Mouse (Mus musculus): ENCODE measurements at regions not wholly inside any gene's neighbourhood (a gene's known extent, or its start where the extent isn't known, plus 50 kb on each side); places are given as distances from the start of the nearest gene placed in this dataset.

DNA sequence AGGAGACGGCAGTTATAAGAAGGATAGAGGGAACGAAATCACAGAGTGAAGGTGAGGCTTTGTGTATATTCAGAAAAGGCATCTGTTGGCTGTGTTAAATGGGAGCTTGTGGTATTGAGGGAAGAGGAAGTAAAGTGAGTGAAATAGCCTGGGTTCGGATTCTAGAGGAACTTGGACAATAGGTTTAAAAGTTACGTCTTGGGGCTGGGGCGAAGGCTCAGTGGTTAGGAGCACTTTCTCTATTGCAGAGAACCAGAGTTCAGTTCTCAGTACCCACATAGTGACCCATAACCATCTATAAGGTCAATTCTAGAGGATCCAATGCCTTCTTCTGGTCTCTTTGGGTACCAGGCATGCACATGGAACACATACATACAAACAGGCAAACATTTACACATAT lies 317.6 kb upstream of the Ubash3b start:
- H3K4me2 ChIP-seq: no peak overlapping the region
- no peaks in the 10 kb centered on the region for H3K27me3 ChIP-seq (replicated peaks)
- H3K9ac ChIP-seq: no peak overlapping the region
- WGBS: 87% methylated on average over 5 of the region's 5 CpGs
- H3K9me3 ChIP-seq (replicated peaks): no peaks in the 10 kb centered on the region
- peaks cover 8% of the 10 kb centered on the region; the same call in 1 of the 2 replicates for H3K4me1 ChIP-seq (replicated peaks)
- H3K27ac ChIP-seq (ENCODE audit: poor library complexity, severe bottlenecking): no peak overlapping the region
- H3K36me3 ChIP-seq: no peaks in the 10 kb centered on the region
- no peak for ATAC-seq (ENCODE audit: insufficient number of reproducible peaks, low FRiP score)
- no peak overlapping the region for H3K4me3 ChIP-seq

DNA sequence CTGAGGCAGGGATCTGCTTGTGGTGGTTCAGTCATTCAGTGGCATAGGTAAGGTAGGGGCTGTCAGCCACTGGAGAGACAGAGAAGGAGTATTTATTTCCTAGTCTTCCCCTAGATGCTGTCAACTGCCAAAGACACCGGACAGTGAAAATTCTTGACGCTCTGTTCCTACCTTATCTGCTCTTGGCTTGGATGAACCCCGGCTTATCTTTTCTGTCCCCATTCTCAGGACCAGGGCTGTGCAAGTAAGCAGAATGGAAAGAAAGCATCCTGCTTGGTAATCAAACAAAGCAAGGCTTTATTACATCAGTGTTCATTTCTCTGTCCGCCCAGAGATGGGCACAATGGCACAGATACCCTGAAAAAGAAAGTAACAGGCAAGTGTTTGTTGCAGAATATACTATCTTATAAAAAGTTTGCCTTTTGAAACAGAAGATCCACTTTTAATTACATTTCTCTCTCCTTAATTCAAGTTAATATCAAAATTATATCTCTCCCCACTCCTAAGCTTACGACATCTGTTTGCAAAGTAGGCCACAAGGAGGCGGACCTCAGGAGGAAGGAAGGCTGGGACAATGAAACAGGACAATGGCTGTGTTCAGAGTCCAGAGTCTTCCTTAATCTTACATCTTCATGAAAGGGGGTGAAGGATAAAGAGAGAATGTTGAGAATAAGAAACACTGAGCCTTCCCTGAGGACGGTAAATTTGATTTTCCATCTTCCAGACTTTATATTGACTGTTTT lies 316.8 kb upstream of the Ubash3b start:
- no peaks in the 10 kb centered on the region for H3K36me3 ChIP-seq
- no peak overlapping the region for H3K27ac ChIP-seq (ENCODE audit: poor library complexity, severe bottlenecking)
- H3K4me2 ChIP-seq: no peak overlapping the region
- H3K4me1 ChIP-seq (replicated peaks): peaks cover 8% of the 10 kb centered on the region; the same call in 1 of the 2 replicates
- H3K9me3 ChIP-seq (replicated peaks): no peaks in the 10 kb centered on the region
- no peak overlapping the region for H3K4me3 ChIP-seq
- ATAC-seq (ENCODE audit: insufficient number of reproducible peaks, low FRiP score): no peak
- WGBS: 57% methylated on average over 7 of the region's 7 CpGs
- H3K9ac ChIP-seq: no peak overlapping the region
- H3K27me3 ChIP-seq (replicated peaks): no peaks in the 10 kb centered on the region

DNA sequence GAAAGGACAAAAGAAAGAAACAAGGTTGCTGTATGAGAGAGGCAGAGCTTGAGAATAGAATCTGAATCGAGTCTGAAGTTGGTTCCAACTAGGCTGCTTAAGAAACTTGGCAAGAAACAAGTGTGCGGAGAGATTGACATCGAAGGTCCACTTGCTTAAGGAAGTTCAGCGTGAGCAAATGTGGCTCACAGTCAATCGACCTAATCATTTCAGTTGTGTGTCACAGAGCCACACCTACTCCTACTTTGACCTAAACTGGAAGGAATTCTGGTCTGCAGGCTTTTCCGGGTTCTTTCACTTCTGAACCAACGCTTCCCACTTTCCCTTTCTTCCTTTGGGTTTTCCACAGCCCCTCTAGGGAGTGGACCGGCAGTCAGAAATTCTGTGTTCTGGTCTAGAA lies 313.8 kb upstream of the Ubash3b start:
- ATAC-seq (ENCODE audit: insufficient number of reproducible peaks, low FRiP score): no peak
- Histone ChIP-seq H3K4me1 (replicated peaks) (peaks cover 11% of the 10 kb centered on the region), H3K27me3 (replicated peaks) (no peaks in the 10 kb centered on the region), H3K9ac (no peak overlapping the region; the same call in 1 of the 2 replicates), H3K4me3 (peak overlapping the region; percentile 6; the same call in 1 of the 2 replicates), H3K27ac (ENCODE audit: poor library complexity, severe bottlenecking) (peak overlapping the region; percentile 76), H3K4me2 (peak overlapping the region; percentile 48; the same call in 1 of the 2 replicates), H3K9me3 (replicated peaks) (no peaks in the 10 kb centered on the region), H3K36me3 (no peaks in the 10 kb centered on the region)
- 54% methylated on average over 8 of the region's 8 CpGs for WGBS

DNA sequence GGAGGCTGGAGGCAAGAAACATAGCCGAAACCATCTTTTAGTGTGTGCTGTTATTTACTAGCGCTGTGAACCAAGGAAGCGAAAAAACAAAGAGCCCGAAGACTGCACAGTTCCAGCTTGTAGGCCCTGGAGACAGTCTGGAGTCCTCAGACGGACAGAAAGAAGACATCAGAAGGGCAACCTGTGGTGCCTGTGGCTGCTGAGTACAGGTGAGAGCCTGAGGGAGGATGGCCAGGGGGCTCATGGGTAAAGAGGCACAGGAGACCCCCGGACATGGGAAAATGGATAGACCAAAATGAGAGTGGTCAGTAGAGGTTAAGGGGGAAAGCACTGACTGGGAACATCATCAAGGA lies 313.4 kb upstream of the Ubash3b start:
- Histone ChIP-seq H3K4me1 (replicated peaks) (peaks cover 15% of the 10 kb centered on the region), H3K4me2 (peak overlapping the region; percentile 48; the same call in 1 of the 2 replicates), H3K9ac (peak overlapping the region; percentile 57; the same call in 1 of the 2 replicates), H3K27ac (ENCODE audit: poor library complexity, severe bottlenecking) (peak overlapping the region; percentile 76), H3K36me3 (no peaks in the 10 kb centered on the region), H3K4me3 (peak overlapping the region; percentile 6; the same call in 1 of the 2 replicates), H3K27me3 (replicated peaks) (no peaks in the 10 kb centered on the region), H3K9me3 (replicated peaks) (no peaks in the 10 kb centered on the region)
- WGBS: 67% methylated on average over 6 of the region's 6 CpGs
- peak; percentile 42; the same call in 1 of the 2 replicates for ATAC-seq (ENCODE audit: insufficient number of reproducible peaks, low FRiP score)

DNA sequence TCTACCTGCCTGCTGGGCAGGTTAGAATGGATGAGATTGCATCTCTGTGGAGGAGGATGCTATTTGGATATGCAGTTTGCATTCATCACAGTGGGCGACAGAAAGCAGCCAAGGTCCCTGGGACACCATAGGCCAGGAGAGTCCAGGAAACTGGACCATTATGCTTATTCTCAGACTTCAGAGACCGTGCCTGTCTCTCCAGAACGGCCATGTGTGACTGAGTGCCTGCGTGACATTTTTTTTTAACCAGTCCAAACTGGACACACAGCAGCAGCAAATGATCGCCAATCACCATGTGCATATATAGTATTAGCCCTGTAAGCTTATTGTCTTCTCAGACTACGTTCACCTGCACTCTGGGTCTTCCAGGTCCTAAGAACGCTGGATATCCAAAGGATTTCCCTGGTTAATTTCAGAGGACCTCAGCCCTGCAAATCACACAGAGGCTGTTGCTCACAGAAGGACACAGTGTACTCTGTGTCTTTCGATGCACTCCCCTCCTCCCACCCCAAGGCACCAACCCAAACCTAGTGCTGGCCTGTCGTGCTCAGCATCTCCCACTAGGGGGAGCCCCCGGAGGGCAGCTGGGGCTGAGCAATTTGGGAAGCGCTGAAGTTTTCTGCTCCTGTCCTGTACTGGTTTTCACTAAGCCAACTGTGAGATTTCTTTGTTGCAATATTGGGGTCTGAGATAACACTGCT lies 312.9 kb upstream of the Ubash3b start:
- H3K27ac ChIP-seq (ENCODE audit: poor library complexity, severe bottlenecking): peak overlapping the region; percentile 76
- WGBS: 45% methylated on average over 11 of the region's 11 CpGs
- peak; percentile 69; the same call in 1 of the 2 replicates for ATAC-seq (ENCODE audit: insufficient number of reproducible peaks, low FRiP score)
- H3K4me1 ChIP-seq (replicated peaks): peaks cover 13% of the 10 kb centered on the region
- H3K4me3 ChIP-seq: no peak overlapping the region
- H3K9ac ChIP-seq: no peak overlapping the region
- no peaks in the 10 kb centered on the region for H3K27me3 ChIP-seq (replicated peaks)
- H3K9me3 ChIP-seq (replicated peaks): no peaks in the 10 kb centered on the region
- H3K36me3 ChIP-seq: no peaks in the 10 kb centered on the region
- H3K4me2 ChIP-seq: peak overlapping the region; percentile 48; the same call in 1 of the 2 replicates

DNA sequence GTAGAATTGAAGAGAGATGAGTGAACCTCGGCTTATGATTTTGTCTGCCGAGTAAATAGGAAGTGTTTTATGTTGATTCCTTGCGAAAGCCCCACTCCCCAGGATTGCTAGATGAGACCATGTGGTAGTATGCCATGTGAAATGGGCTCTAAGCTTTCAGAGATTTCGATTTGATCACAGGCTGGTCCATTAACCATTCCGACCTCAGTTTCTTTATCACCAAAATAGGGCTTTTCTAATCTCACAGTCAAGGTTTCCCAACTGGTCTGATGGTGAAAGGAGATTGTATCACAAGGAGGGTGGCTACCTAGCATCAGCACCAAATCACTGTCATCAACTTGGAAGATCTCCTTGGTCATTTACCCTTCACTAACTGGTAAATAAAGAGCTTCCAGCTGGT lies 312.0 kb upstream of the Ubash3b start:
- Histone ChIP-seq H3K27me3 (replicated peaks) (no peaks in the 10 kb centered on the region), H3K4me3 (no peak overlapping the region), H3K9ac (no peak overlapping the region), H3K9me3 (replicated peaks) (no peaks in the 10 kb centered on the region), H3K36me3 (no peaks in the 10 kb centered on the region), H3K4me1 (replicated peaks) (peaks cover 17% of the 10 kb centered on the region), H3K4me2 (no peak overlapping the region), H3K27ac (ENCODE audit: poor library complexity, severe bottlenecking) (no peak overlapping the region)
- 80% methylated on average over 5 of the region's 5 CpGs for WGBS
- no peak for ATAC-seq (ENCODE audit: insufficient number of reproducible peaks, low FRiP score)

DNA sequence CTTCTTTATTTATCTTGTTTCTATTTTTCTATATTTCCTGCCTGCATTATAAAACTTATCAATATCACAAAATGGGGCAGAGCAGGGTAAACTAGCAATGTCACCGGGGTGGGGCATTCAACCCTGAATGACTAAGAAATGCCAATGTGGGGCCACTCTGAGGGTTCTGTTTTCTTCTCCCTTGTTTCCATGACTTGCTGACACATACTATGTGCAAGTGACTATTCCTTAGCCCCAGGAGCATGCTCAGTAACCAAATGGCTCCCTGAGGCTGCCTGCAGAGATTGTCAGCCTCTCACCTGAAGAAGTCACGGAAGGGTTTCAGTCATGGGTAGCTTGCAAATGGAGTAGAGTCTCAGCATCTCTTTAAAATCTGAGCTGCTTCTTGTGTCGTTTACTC lies 309.8 kb upstream of the Ubash3b start:
- Histone ChIP-seq H3K4me2 (no peak overlapping the region), H3K4me1 (replicated peaks) (peaks cover 17% of the 10 kb centered on the region), H3K9ac (no peak overlapping the region), H3K27me3 (replicated peaks) (no peaks in the 10 kb centered on the region), H3K27ac (ENCODE audit: poor library complexity, severe bottlenecking) (no peak overlapping the region), H3K36me3 (no peaks in the 10 kb centered on the region), H3K9me3 (replicated peaks) (no peaks in the 10 kb centered on the region), H3K4me3 (no peak overlapping the region)
- WGBS: 84% methylated on average over 3 of the region's 3 CpGs
- no peak for ATAC-seq (ENCODE audit: insufficient number of reproducible peaks, low FRiP score)

DNA sequence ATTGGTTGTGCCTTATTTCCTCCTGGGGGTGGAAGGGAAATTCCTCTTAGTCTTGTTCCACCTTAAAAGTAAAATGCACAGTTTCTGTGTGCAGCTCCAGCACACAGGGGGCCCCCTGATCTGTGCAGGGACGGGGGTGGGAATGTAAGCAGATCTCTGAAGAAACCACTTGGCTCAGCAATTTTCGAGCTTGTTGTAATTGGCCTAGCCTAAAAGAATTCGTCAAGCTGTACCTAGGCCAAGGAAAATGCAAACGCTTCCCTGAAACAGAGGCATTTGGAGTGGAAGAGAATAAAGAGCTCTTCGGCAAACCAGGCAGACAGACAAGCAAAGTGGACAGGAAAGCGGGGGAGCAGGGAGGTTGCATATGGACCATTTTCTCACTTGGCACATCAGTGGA lies 308.5 kb upstream of the Ubash3b start:
- Histone ChIP-seq H3K36me3 (no peaks in the 10 kb centered on the region), H3K4me1 (replicated peaks) (peaks cover 15% of the 10 kb centered on the region), H3K4me3 (no peak overlapping the region), H3K9ac (no peak overlapping the region), H3K27me3 (replicated peaks) (no peaks in the 10 kb centered on the region), H3K4me2 (no peak overlapping the region), H3K9me3 (replicated peaks) (no peaks in the 10 kb centered on the region), H3K27ac (ENCODE audit: poor library complexity, severe bottlenecking) (peak overlapping the region; percentile 39; the same call in 1 of the 2 replicates)
- 50% methylated on average over 6 of the region's 6 CpGs for WGBS
- peak; percentile 36; the same call in 1 of the 2 replicates for ATAC-seq (ENCODE audit: insufficient number of reproducible peaks, low FRiP score)

DNA sequence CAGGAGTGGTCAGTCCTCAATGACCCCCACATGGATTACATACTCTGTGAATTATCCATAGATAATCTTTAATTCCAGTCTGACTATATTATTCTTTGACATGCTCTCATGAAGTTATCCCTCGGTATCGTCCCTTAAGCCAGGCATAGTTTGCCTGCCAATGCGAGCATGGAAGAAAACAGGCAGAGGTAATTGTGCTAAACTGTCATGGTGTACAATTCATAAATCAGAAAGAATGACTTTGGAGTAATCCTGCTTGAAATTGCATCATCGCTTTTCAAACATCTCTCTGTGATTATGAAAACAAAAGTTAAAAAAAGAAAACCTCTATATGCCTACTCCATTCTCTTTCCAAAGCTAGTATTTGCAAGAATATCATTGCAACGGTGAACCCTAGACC lies 307.9 kb upstream of the Ubash3b start:
- Histone ChIP-seq H3K4me2 (no peak overlapping the region), H3K27ac (ENCODE audit: poor library complexity, severe bottlenecking) (peak overlapping the region; percentile 39; the same call in 1 of the 2 replicates), H3K9me3 (replicated peaks) (no peaks in the 10 kb centered on the region), H3K9ac (no peak overlapping the region), H3K36me3 (no peaks in the 10 kb centered on the region), H3K27me3 (replicated peaks) (no peaks in the 10 kb centered on the region), H3K4me1 (replicated peaks) (peaks cover 12% of the 10 kb centered on the region), H3K4me3 (no peak overlapping the region)
- ATAC-seq (ENCODE audit: insufficient number of reproducible peaks, low FRiP score): no peak
- WGBS: 87% methylated on average over 5 of the region's 5 CpGs

DNA sequence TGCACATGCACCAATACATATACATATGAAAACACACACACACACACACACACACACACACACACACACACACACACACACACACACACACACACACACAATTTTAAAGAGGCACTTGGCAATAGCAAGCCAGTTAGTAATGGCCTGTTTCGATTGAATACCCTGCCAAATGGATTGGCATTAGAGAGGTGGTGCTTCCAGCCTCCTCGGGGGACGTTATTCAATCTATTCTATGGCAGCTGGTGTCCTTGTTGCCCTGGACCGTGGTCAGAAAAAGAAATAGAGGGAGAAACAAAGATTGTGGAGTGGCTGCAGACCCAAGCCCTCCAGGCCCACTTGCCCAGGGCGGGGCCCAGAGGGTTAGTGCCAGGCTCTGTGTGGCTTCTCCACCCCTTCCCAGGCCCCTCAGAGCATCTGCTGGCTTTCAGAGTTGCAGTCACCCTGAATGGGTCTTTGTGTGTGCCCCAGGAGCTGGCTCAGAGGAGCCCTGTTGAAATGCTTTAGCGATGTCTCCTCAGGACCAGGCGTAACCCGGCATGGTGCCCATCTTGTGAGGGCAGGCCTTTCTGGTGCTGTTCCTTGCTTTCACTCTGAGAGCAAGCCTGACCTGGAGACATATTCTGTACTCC lies 302.7 kb upstream of the Ubash3b start:
- peaks cover 9% of the 10 kb centered on the region for H3K4me1 ChIP-seq (replicated peaks)
- no peaks in the 10 kb centered on the region for H3K27me3 ChIP-seq (replicated peaks)
- no peaks in the 10 kb centered on the region for H3K36me3 ChIP-seq
- H3K9ac ChIP-seq: no peak overlapping the region
- ATAC-seq (ENCODE audit: insufficient number of reproducible peaks, low FRiP score): no peak
- 66% methylated on average over 8 of the region's 8 CpGs for WGBS
- no peak overlapping the region for H3K27ac ChIP-seq (ENCODE audit: poor library complexity, severe bottlenecking)
- H3K4me2 ChIP-seq: no peak overlapping the region
- H3K4me3 ChIP-seq: no peak overlapping the region
- no peaks in the 10 kb centered on the region for H3K9me3 ChIP-seq (replicated peaks)

DNA sequence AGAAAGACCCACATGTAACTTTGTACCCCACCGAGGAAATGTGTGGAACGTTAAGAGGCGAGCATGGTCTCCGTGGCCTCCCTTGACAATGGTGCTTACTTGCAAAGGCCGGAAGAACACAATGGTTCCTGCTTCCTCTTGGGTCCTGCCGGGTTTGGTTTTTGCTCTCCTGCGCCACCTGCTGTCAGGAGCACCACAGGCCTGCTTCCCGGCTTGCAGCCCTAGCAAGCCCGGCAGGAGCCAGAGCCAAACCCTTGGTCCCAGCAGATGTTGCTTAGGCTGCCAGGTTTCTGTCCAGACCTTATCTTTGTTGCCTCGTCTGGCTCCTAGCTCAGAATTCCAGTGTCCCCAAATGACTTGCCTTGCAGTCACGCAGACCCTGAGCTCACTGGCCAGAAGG lies 300.2 kb upstream of the Ubash3b start:
- peak; percentile 76 for ATAC-seq (ENCODE audit: insufficient number of reproducible peaks, low FRiP score)
- Histone ChIP-seq H3K4me1 (replicated peaks) (peaks cover 8% of the 10 kb centered on the region), H3K27me3 (replicated peaks) (no peaks in the 10 kb centered on the region), H3K36me3 (no peaks in the 10 kb centered on the region), H3K4me3 (no peak overlapping the region), H3K4me2 (no peak overlapping the region), H3K9me3 (replicated peaks) (no peaks in the 10 kb centered on the region), H3K27ac (ENCODE audit: poor library complexity, severe bottlenecking) (peak overlapping the region; percentile 53), H3K9ac (no peak overlapping the region)
- WGBS: 5% methylated on average over 11 of the region's 11 CpGs
